Mouse (Mus musculus) frontal cortex, postnatal 36 days (tissue): Measurements from ENCODE around the gene Yjefn3.
"Not testable (repeated sequence)": the region's sequence is repeated elsewhere in the genome, so short reads cannot be mapped to it uniquely, and the experiment has no call there.

Experiments
- DNase-seq, 2 experiments: peaks; one replicate each; pipeline ENCODE4 v3.0.0; 2022; ENCODE audit warnings: low spot score in 2 of 2

Gene Yjefn3

DNA sequence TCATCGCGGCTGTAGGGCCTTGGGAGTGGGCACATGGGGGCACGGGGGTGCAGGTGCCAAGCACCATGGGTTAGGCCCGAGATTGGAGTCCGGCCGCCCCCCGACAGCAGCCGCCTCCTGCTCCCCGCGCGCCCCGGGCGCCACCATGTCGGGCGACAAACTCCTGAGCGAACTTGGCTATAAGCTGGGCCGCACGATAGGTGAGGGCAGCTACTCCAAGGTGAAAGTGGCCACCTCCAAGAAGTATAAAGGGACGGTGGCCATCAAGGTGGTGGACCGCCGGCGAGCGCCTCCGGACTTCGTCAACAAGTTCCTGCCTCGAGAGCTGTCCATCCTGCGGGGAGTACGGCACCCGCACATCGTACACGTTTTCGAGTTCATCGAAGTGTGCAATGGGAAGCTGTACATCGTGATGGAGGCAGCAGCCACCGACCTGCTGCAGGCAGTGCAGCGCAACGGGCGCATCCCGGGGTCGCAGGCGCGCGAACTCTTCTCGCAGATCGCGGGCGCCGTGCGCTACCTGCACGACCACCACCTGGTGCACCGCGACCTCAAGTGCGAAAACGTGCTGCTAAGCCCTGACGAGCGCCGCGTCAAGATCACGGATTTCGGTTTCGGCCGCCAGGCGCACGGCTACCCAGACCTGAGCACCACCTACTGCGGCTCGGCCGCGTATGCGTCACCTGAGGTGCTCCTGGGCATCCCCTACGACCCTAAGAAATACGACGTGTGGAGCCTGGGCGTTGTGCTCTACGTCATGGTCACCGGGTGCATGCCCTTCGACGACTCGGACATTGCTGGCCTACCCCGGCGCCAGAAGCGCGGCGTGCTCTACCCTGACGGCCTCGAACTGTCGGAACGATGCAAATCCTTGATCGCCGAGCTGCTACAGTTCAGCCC is at the start of gene Yjefn3, which contains the start of the genes Tssk6 and Ndufa13:
Gene Yjefn3 (minus strand): TSS at position 550 of the 900 bp plus-strand sequence.
Gene Tssk6 (plus strand): TSS at position 22 of the 900 bp plus-strand sequence.
Gene Ndufa13 (minus strand): TSS at position 396 of the 900 bp plus-strand sequence.
- no peak for DNase-seq

DNA sequence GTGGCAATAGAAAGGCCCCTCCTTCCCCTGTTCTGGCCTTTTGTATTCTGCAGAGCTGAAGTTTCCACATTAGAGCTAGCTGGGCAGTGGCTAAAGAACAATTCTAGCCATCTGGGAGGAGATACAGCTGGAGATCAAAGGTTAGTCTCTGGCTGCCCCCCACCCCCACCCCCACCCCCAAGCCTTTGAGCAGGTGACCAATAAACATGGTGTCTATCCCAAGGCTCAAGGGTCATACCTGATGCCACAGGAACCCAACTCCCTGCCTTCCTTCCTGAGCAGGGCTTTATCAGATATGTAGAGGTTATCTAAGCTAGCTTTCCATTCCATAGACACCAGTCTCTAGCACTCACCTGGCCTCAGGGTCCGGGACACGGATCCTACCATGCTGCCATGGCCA is 47.8 kb upstream of the Yjefn3 start:
- no peak for DNase-seq

DNA sequence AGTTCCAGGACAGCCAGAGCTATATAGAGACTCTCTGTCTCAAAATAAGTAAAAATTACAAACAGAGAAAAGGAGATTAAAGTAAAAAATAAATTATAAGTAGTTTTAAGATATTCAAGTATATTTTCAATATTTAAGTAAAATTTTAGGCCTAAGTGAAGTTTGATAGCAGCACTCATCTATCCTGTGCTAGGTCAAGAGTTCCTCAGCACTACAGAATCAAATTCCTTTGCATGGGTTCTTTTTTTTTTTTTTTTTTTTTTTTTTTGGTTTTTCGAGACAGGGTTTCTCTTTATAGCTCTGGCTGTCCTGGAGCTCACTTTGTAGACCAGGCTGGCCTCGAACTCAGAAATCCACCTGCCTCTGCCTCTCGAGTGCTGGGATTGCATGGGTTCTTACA is 40.0 kb upstream of the Yjefn3 start:
- not testable (repeated sequence) for DNase-seq

DNA sequence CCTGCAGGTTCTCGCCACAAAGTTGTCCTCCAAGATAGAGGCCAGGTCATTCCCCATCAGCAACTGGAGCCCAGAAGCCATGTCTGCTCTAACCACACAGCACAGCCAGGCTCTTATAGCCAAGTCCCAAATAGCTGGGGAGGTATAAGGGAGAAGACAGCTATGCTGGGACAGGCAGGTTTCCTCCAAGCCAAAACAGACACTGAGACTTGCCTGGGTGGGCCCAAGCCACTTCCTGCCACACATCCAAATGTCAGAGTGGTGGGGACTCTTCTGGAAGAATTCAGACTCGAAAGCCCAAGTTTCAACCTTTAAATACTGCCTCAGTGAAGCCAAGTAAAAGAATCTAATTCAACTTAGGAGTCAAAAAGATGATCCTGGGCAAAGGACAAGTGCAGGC is 37.9 kb upstream of the Yjefn3 start:
- no peak for DNase-seq

DNA sequence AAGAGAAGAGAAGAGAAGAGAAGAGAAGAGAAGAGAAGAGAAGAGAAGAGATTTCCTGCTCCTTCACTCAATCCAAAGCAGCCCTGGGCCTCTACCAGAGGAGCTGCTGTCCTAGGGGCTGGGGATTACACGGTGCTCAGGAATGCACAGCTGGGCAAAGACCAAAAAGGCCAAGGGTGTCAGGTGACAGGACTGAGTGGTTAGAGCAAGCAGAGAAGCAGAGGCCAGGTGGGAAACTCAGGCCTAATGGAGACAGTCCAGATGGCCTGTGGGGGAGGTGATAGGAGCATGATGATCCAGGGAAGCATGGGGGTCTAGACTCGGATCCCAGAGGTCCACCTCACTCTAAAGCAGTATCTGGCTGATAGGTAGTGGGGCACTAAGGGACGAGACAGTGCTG is 37.1 kb upstream of the Yjefn3 start:
- no peak for DNase-seq

DNA sequence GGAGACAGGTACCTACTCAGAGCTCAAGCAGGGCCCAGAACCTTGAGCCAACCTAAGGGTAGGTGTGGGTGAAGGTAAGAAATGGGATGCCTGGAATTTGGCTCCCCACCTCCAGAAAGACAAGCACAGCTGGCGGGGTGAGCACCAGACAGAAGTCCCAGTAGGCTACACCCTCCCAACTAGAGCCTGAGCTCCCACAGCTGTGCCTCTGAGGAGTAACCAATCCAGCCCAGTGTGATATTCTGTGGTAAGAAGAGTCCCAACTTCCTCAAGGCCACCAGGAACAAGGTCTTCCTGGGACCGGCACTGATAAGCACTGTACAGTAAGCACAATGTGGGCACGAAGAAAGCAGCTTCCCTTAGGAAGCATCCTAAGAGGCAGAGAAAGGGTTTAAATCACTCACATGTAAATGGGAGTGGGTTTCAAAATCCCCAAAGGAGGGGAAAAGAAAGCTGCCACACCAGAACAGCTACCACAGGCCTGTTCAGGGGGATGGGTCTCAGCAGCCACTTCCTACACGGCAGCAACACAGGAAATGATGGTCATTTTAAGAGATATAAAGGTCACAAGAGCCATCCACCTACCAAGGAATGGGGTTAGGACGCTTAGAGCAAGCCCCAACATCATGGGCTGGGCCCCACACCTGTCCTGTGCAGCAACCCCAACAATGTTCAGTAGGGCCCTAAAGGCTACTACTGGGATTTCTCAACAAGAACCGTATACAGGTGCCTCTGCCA is 35.9 kb upstream of the Yjefn3 start:
- DNase-seq = no peak

DNA sequence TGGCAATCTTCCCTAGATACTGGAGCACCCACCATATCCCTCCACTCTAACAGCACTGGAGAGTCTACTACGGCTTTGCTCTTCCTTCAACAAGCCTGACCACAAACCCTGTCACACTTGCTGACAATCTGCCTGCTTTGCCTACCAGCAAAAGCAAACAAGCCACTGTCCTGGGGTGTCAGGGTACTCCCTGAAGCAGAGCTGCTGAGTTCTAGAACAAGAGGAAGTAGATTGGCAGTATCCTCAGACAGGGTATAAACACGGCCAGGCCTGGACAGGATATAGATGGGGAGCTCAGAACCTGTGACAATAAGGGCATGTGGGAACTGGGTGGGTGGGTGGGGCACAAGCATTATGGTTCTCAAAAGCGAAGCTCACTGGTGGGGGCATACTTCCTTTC is 35.0 kb upstream of the Yjefn3 start:
- no peak for DNase-seq

DNA sequence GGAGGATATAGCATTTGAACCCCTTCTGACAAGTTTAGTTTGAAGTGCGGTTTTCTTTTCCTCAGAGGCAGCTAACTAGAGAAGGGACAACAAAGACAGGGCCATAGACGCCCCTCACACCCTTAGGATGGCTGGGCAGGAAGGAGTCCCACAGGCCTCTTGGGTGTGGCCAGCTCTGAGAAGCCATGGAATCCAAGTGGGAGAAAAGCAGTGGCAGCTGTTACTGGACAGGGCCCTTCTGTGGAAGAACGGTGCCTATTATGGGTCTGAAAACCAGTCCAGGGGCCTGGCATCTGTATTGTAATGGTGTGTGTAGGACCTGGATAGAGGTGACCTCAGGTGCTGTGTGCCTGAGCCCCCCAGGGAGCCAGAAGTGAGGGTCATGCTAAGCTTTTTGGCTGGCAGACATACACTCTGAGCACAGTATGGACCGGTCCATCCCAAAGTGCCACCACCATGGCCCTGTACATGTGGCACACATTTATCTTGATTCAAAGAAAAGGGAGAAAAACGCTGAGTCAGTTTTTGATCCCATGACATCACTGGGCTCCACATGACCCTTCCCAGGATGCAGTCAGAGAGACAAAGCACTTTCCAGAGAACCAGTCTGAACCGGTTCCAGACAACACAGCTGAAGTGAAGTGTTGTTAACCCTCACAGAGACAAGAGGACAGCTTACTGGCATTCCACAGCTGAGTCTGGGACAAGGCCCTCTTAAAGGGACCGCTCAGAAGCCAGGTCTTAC is 33.7 kb upstream of the Yjefn3 start:
- no peak for DNase-seq

DNA sequence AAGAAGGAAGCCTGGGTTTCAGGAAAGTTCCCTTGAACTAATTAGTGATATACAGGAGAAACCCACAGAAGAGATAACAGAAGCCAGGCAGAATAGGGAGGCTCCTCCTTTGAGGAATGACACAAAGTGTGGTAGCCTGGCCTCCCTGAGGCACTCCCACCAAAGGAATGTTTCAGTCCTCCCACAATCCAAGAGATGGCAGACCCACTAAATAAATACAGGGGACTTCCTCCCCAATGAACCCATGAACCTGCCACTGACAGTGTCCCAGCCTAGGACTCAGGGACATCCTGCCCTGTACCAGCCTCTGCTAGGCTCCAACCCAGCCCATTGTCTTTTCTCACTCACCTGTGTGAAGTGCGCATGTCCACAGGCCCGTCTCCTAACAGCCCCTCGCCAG is 32.9 kb upstream of the Yjefn3 start:
- no peak for DNase-seq

DNA sequence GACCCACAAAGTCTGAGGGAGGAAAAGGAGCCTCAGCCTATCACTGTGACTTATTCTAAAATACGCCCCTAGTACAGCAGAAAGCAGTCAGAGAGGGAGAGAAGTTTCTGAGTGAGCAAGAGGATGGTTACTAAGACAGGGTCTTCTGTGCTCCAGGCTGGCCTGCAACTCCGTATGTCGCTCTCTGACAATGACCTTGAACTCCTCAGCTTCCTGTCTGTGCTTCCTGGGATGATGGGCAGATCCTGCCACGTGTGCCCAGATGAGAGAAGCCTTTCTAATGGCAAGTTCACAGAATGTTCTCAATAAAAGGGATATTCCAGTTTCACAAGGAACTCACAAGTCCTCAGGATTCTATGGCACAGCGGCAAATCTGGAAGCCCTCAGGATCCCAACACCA is 32.1 kb upstream of the Yjefn3 start:
- no peak for DNase-seq

DNA sequence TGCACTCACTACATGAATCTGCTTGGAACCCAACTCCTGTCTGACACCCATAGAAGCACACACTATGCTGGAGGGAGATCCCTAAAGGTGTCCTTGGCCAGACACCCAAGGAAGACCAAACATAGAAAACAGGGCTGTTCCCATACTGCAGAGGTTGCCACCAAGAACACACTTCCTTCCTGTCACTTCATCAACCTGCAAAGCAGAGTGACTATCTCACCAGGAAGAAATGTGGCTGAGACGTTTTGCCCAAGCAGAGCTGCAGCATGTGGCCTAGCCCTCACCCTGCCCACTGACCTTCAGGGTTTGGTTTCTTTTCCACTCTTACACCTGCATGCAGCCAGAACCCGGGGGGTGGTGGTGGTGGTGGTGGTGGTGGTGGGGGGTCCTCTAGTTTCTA is 31.3 kb upstream of the Yjefn3 start:
- no peak for DNase-seq

DNA sequence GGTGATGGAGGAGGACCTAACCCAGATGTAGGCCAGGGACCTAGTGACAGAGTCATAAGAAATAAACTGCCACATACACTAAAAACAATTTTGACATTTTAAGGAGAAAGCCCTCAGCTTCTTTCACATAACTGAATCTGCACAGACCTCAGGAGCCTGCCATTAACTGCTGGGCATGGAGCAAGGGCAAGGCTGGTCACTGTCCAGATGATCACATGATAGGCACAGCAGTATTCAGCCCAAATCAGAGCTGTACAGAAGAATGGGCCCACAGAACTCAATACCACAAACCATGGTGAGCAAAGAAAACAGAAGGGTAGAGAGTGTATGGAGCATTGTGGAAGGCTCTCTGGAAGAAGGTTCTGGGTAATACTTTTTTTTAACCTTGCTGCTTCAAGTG is 24.4 kb upstream of the Yjefn3 start:
- no peak for DNase-seq

DNA sequence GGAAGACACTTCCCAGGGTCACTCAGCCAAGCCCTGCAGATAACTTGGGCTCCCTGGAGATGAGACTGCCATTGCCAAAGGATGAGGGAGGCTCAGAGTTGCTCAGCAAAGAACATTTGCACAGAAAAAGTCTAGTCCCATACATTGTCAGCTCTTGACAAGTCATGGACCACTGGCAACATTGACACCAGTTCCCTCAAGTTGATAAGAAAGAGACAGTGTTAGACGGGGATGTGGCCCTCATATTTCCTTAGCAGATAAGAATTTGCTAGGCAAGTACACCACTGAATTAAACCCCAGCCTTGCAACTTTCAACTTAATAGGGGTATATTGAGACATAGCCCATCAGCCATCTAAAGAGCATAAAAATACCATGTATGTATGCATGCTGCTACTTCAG is 21.5 kb upstream of the Yjefn3 start:
- DNase-seq = no peak

DNA sequence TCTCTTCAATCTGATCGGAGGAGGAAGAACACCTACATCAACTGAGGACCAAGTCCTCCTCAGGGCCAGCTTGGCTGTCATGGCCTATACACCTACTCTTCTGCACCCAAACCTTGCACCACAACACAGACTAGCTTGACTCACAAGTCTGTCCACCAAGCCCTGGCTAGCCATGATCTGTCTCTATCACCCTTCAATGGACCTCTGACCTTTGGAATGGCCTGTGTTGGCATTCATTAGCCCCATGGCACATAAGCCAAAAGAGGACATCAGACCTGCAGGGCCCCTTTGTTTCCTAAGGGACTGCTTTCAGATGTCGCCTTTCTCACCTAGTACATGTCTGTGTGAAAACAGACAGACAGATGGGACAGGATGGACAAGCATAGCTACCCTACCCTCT is 18.6 kb upstream of the Yjefn3 start:
- DNase-seq = no peak

DNA sequence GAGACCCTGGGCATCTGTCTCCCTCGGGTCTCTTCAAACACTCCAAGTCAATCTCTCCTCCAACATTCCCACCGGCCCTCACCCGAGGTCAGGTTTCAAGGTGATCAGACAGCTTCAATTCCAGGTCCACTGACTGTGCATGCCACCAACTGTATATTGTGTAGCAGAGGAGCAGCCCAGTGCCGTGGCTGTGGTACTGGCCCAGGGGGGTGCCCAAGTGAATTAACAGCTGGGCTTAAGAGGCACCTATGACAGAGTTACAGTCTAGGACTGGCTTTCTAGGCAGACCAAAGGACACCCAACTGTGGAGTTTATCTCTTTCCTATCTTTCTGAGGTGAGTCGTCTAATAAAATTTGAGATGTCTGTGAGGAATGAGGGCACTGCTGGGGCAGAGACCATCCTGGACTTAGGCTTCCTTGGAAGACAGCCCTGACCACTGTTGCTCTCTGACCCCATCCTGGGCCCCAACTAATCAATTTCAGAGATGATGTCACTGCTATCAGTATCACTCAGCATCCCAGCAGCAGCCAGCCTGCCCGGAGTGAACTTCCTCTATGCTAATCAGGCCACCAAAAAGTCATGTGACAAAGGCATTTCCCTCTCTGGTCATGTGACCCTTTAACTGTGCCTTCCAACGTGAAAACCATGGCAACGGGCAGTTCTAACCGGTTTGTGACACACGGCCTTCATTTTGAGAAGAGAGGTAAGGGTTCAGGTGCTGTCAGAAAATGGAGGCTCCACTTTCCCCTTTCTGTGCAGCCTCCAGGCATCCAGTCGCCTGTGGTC is 17.6 kb upstream of the Yjefn3 start:
- DNase-seq = no peak

DNA sequence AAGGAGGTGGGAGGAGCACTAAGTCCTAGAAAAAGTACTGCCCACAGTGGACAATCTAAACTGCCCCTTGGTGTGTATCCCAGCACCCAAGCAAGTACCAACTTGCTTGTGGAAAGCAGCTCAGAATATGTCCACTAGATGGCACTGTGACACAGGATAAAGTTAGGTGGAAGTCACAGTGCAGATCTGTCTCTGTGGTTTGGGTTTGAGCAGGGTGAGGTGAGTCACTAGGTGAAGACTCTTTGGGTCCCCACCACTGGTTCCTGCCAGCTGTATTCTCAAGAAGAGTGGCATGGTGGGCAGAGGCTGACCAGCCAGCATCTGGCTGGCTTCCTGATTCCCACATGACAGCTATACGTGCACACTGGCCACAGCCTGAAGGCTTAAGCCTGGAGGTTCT is 16.5 kb upstream of the Yjefn3 start:
- peak; percentile 75 to 89 for DNase-seq

DNA sequence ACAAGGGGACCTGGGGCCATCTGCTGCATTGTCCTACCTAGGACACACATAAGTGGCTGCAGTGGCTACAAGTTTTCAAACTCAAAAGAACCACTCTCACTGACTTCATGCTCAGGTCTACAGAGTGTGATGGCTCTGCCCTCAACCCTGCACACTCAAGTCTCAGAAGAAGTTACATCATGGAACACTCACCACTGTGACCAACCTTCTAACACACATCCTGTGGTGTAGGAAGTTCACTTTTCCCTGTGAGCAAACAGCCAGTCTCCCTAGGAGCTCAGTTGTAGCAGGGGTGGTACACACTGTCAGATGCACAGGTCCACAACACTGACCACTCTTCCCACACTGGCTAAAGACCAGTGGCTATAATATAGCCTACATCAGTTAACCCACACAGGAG is 16.0 kb upstream of the Yjefn3 start:
- no peak for DNase-seq

DNA sequence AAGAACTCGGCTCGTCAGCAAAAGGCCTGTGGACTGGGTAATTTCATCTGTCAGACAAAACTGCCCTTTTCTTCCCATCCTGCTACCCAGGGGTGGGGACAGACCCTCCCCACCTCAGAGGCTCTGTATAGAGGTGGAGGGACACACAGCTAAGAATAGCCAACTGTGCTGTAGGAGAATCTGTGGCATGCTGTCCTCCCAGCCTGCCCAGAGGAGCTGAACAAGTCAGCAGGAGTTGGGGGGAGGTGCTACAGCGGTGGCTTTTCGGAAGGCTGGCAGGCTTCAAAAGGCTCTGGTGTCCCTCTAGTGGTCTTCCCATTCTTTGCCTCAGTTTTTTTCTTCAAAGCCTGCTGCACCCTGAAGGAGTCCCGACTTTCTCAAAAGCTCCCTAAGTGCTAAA is 13.2 kb upstream of the Yjefn3 start:
- DNase-seq = peak; percentile 46 to 57

DNA sequence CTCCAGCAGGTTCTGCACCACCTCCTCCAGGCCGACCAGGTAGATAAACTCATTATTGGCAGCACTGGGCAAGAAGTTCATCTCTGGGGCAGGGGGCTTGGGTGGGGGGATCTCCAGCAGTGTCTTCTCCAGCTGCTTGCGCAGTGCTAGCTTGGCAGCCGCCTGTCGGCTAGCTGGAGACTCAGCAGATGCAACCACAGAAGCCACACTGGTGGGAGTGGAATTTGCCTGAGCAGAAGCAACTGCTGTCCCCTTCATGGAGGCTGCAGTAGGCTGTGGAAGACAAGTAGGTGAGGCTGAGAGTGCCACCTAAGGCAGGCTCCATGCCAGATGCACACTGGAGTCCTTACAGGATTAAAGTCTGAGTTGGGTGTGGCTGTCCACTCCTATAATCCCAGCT is 12.0 kb upstream of the Yjefn3 start:
- DNase-seq = no peak

DNA sequence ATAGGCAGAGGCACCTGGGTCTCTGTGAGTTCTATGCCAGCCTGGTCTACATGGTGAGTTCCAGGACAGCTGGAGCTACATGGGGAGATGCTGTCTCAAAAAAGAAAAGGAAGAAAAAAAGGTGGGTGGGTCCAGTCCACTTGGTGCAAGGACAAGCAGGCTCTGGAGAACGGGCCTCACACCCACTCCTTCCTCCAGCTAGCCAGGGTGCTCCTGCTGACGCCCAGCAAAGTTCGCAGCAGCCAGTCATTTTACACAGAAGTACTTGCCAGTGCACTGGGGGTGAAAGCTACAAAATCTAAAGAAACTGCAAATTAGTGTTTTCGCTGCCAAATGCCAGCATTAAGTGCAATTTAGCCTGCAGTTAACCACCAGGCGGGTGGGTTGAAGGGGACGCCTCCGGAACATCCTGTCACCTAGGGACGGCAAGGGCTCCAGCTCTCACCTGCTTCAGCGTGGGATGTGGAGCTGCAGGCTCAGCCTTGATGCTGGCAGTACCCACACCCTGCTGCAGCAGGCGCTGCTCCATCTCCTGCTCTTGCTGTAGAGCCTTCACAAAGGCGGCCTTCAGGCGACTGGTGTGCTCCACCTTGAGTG is 10.1 kb upstream of the Yjefn3 start:
- DNase-seq = peak in 1 of 2 experiments; percentile 50

DNA sequence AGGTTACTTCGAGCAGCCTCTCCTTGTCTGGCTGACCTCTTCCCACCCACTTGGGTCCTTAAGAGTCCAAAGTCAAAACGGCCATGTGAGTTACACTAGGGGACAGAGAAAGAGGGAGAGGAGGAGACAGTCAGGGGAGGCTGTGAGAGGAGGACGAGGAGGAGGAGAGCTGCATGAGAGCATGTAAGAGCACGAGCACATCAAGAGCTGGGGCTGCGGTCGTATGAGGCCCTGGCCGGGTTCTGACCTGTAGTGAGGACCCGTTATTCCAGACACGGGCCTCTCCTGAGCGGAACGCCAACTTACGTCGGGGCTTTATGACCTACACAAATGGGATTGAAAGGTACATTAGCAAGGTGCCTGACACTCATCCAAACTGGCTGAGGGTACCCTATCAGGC is 9.4 kb upstream of the Yjefn3 start:
- no peak for DNase-seq
